Mouse (Mus musculus) G1E (cell line): Measurements from ENCODE around the gene Clec4n.

Experiments
- CTCF ChIP-seq: IDR thresholded peaks from 2 replicates; pipeline ENCODE4 v1.5.1; 2012; ENCODE audit warnings: low read depth, low read length, inconsistent platforms, mixed read lengths
- GATA1 ChIP-seq: IDR thresholded peaks from 2 replicates; pipeline ENCODE4 v1.6.1; 2012; ENCODE audit warnings: borderline replicate concordance, low read length, inconsistent platforms, mixed read lengths
- POLR2AphosphoS5 ChIP-seq: IDR thresholded peaks from 2 replicates; pipeline ENCODE4 v1.6.1; 2012; ENCODE audit warnings: low read depth, low read length, inconsistent platforms; ENCODE audit not compliant: insufficient replicate concordance
- TAL1 ChIP-seq: conservative IDR thresholded peaks from 2 replicates; pipeline ENCODE4 v1.6.1; 2012; ENCODE audit warnings: low read depth, low read length, inconsistent platforms, mixed read lengths

- TF ChIP-seq CTCF (no peak), GATA1 (no peak), POLR2AphosphoS5 (no peak), TAL1 (no peak)
These were observed 56.7 kb downstream of the Clec4n start for GRCm38 (mm10) chr6:123286311-123286710.
